ENCODE assay signal across 9 mouse cellular contexts in the genomic region with DNA sequence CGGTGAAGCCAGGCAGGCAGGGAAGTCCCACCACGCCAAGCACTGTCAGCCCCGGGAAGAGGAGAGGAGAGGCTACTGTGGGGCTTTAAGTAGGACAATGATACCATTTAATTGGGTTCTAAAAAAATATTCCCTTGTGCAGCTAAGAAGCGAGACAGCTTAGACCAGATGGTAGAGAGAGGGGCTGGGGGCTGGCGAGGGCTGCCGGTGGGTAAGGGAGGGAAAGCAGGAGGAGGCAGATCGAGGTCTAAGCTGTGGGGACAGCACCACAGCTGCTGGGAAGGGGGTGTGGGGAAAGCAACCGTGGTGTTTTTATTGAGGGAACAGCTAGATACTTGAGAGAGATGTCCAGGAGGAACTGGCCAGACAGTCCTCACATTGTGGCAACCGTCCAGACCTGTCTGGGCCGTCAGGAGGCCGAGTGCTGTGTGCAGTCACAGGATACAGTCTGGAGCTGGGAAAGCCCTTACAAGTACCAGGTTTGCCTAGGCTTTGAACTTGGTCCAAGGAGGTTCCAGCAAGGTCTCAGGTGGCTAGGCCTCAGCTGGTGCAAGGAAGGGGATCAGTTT. TPM values are rescaled to one million over a fixed set of nuclear protein-coding genes. Genes with fewer than 3 reads are reported as not detected.
DNase-seq lines count a peak whose midpoint lies in the region; ATAC-seq and TF ChIP-seq lines count a peak whose summit lies in the region.
"Had no signal": no experiment of that assay in that cellular context is flagged by ENCODE, and none has a peak within 500 bp of the region (broad histone marks: within the 10 kb centered on the region; RNA-seq: fewer than 3 reads in every experiment).

No protein-coding gene starts in this region.

- no peak overlapping the region for H3K4me2 ChIP-seq in lung, embryonic 16.5 days (ENCODE audit: low read depth, low read length)
- no peak overlapping the region for H3K4me2 ChIP-seq in lung, postnatal 0 days (replicated peaks; ENCODE audit: low read depth, low read length)
- no peak overlapping the region for H3K4me2 ChIP-seq in forebrain, embryonic 14.5 days (ENCODE audit: low read length)
- H3K4me2 ChIP-seq in limb, embryonic 13.5 days (replicated peaks), result no peak overlapping the region

- H3K4me3 ChIP-seq in lung, embryonic 16.5 days (ENCODE audit: low read length), result no peak overlapping the region
- H3K4me3 ChIP-seq in lung, postnatal 0 days (ENCODE audit: low read depth, low read length), result no peak overlapping the region
- H3K4me3 ChIP-seq in forebrain, embryonic 14.5 days (ENCODE audit: low read depth, low read length), result no peak overlapping the region
- no peak overlapping the region for H3K4me3 ChIP-seq in limb, embryonic 13.5 days

- H3K27ac ChIP-seq in lung, embryonic 16.5 days (ENCODE audit: low read length), result 0 out of 2 replicates have a peak overlapping the region, but pooled peaks have one; percentile 25
- no peak overlapping the region for H3K27ac ChIP-seq in lung, postnatal 0 days (ENCODE audit: low read length)
- peak overlapping the region; percentile 62 for H3K27ac ChIP-seq in forebrain, embryonic 14.5 days (ENCODE audit: low read depth, low read length)
- no peak overlapping the region; the same call in 1 of the 2 replicates for H3K27ac ChIP-seq in limb, embryonic 13.5 days

- no peaks in the 10 kb centered on the region for H3K9me3 ChIP-seq in lung, embryonic 16.5 days (ENCODE audit: control insufficient read depth, low read length)
- H3K9me3 ChIP-seq in lung, postnatal 0 days (ENCODE audit: low read length), result no peaks in the 10 kb centered on the region
- H3K9me3 ChIP-seq in forebrain, embryonic 14.5 days (replicated peaks; ENCODE audit: control insufficient read depth, low read length), result no peaks in the 10 kb centered on the region
- H3K9me3 ChIP-seq in limb, embryonic 13.5 days, result no peaks in the 10 kb centered on the region

- H3K9ac ChIP-seq in lung, embryonic 16.5 days (ENCODE audit: low read length), result no peak overlapping the region
- H3K9ac ChIP-seq in lung, postnatal 0 days (replicated peaks; ENCODE audit: low read depth), result no peak overlapping the region
- H3K9ac ChIP-seq in forebrain, embryonic 14.5 days (ENCODE audit: low read length), result no peak overlapping the region
- 0 out of 2 replicates have a peak overlapping the region, but pooled peaks have one; percentile 14 for H3K9ac ChIP-seq in limb, embryonic 13.5 days

- 51% methylated on average over 11 of the region's 11 CpGs for WGBS in lung, embryonic 16.5 days
- WGBS in lung, postnatal 0 days, result 54% methylated on average over 11 of the region's 11 CpGs
- WGBS in forebrain, embryonic 14.5 days, result 50% methylated on average over 11 of the region's 11 CpGs
- WGBS in limb, embryonic 13.5 days, result 65% methylated on average over 11 of the region's 11 CpGs

- H3K27me3 ChIP-seq in lung, embryonic 16.5 days (ENCODE audit: control insufficient read depth, insufficient read depth, low read depth, low read length), result no peaks in the 10 kb centered on the region
- H3K27me3 ChIP-seq in lung, postnatal 0 days (replicated peaks; ENCODE audit: insufficient read depth, low read length), result no peaks in the 10 kb centered on the region
- no peaks in the 10 kb centered on the region for H3K27me3 ChIP-seq in forebrain, embryonic 14.5 days (replicated peaks; ENCODE audit: control insufficient read depth, insufficient read depth, low read length)
- no peaks in the 10 kb centered on the region for H3K27me3 ChIP-seq in limb, embryonic 13.5 days

- H3K4me1 ChIP-seq in lung, embryonic 16.5 days (replicated peaks; ENCODE audit: control insufficient read depth, insufficient read depth, low read length), result peaks cover 5% of the 10 kb centered on the region; the same call in 1 of the 2 replicates
- H3K4me1 ChIP-seq in lung, postnatal 0 days (ENCODE audit: insufficient read depth, low read depth, low read length), result no peaks in the 10 kb centered on the region
- H3K4me1 ChIP-seq in forebrain, embryonic 14.5 days (ENCODE audit: control insufficient read depth, insufficient read depth, low read length), result peaks cover 3% of the 10 kb centered on the region
- H3K4me1 ChIP-seq in limb, embryonic 13.5 days, result peaks cover 35% of the 10 kb centered on the region

- ATAC-seq in lung, embryonic 16.5 days (ENCODE audit: low read depth), result 0 out of 2 replicates have a peak, but pooled peaks have one; percentile 8
- no peak for ATAC-seq in lung, postnatal 0 days
- peak; percentile 27; the same call in 1 of the 2 replicates for ATAC-seq in forebrain, embryonic 14.5 days
- no peak for ATAC-seq in limb, embryonic 13.5 days (ENCODE audit: low FRiP score, low read depth)

- TF ChIP-seq CTCF in lung, postnatal 0 days (IDR thresholded peaks at IDR 0.05), result no peak

- peak; percentile 80 to 82 for DNase-seq in cerebellum, postnatal 10 days
- no peak for DNase-seq in cerebellum, adult 11 months
- DNase-seq in lung, postnatal 0 days (ENCODE audit: low spot score), result no peak
- no peak for DNase-seq in forebrain, embryonic 14.5 days (ENCODE audit: low spot score)
- DNase-seq in urinary bladder, postnatal 4 days (ENCODE audit: low spot score in 2 of 2), result no peak
- DNase-seq in ovary, postnatal 36 days (ENCODE audit: low spot score), result no peak
- DNase-seq: kidney, adult 8-10 months had no signal

- no peaks in the 10 kb centered on the region; the same call in 1 of the 2 replicates for H3K36me3 ChIP-seq in lung, embryonic 16.5 days (ENCODE audit: control insufficient read depth, insufficient read depth, low read length)
- H3K36me3 ChIP-seq in lung, postnatal 0 days (ENCODE audit: insufficient read depth, low read length), result no peaks in the 10 kb centered on the region
- no peaks in the 10 kb centered on the region for H3K36me3 ChIP-seq in forebrain, embryonic 14.5 days (ENCODE audit: control insufficient read depth, insufficient read depth, low read length)
- peaks cover 49% of the 10 kb centered on the region for H3K36me3 ChIP-seq in limb, embryonic 13.5 days

- TF ChIP-seq EP300 in lung, postnatal 0 days (IDR thresholded peaks at IDR 0.05), result no peak

RNA-seq across cellular contexts. Expression of a gene that starts 22.1 kb away (rescaled TPM):
- 4.4 and 4.8 TPM in 2 replicates for polyA plus RNA-seq in lung, embryonic 16.5 days (2015; fragmentation: Nextera tagmentation; extraction: Ambion mirVana)
- 2.4 and 2.7 TPM in 2 replicates for polyA plus RNA-seq in lung, postnatal 0 days (2015; fragmentation: Nextera tagmentation; extraction: Ambion mirVana)
- polyA plus RNA-seq in forebrain, embryonic 14.5 days (2014; fragmentation: Nextera tagmentation; extraction: Ambion mirVana), result 2.4 TPM in 2 replicates
- 8.5 and 9.1 TPM in 2 replicates for polyA plus RNA-seq in limb, embryonic 13.5 days (2015; fragmentation: Nextera tagmentation; extraction: Ambion mirVana)

Comparison
In these comparisons a context has a peak if more than half of its experiments do, and no peak if none do; other contexts are left out.
1. DNase-seq: peak in cerebellum, postnatal 10 days (2 of 2); none in cerebellum, adult 11 months (single experiment), lung, postnatal 0 days (single experiment), forebrain, embryonic 14.5 days (single experiment), urinary bladder, postnatal 4 days (0 of 2) and ovary, postnatal 36 days (single experiment).
2. ATAC-seq: peak in lung, embryonic 16.5 days (single experiment) and forebrain, embryonic 14.5 days (single experiment); none in lung, postnatal 0 days (single experiment) and limb, embryonic 13.5 days (single experiment).
3. H3K27ac ChIP-seq: peak in lung, embryonic 16.5 days (single experiment) and forebrain, embryonic 14.5 days (single experiment); none in lung, postnatal 0 days (single experiment) and limb, embryonic 13.5 days (single experiment).